Mouse (Mus musculus) hindbrain, embryonic 12.5 days (tissue): ENCODE measurements around the gene Adcyap1r1. TPM values are rescaled to one million over a fixed set of nuclear protein-coding genes. Genes with fewer than 3 reads are reported as not detected.

Experiments used
- microRNA-seq: library from miRNA; unstranded; fragments of <30 nt; microRNA quantifications from one replicate; pipeline ENCODE4, GENCODE M21; 2017
- polyA plus RNA-seq: library from polyadenylated mRNA; unstranded; fragments of >200 nt; fragmentation: Nextera tagmentation; extraction: Ambion mirVana; gene quantifications from 2 replicates; pipeline ENCODE4 v1.2.1, GENCODE M21; 2016

Gene Adcyap1r1
- polyA plus RNA-seq, 1 experiment from 2014 or later, result 44.5 TPM

Small RNAs within 50 kb of the gene (microRNA-seq; reads per million reads assigned to microRNA genes)
- not detected for gene Gm44352

Other genes with a start within 250 kb of the Adcyap1r1 start
- gene Mindy4, start 248.6 kb upstream of the Adcyap1r1 start, polyA plus RNA-seq, result 11.2 and 13.9 TPM in 2 replicates
- 11.9 and 12.7 TPM in 2 replicates for gene Aqp1, start 115.5 kb upstream of the Adcyap1r1 start, polyA plus RNA-seq
- not detected in 2 replicates for gene Ghrhr, start 75.7 kb upstream of the Adcyap1r1 start, polyA plus RNA-seq
- gene Neurod6, start 229.3 kb downstream of the Adcyap1r1 start, polyA plus RNA-seq, result 18.0 and 22.7 TPM in 2 replicates